Mouse (Mus musculus) liver, adult 2 months (tissue): Measurements from ENCODE around the gene BC004004. TPM values are rescaled to one million over a fixed set of nuclear protein-coding genes. Genes with fewer than 3 reads are reported as not detected.

ENCODE experiments used
- DNase-seq: peaks from one replicate; pipeline ENCODE4 v3.0.0-alpha.2; 2011; ENCODE audit warnings: low read depth, low spot score; ENCODE audit errors: extremely low read depth
- H3K27ac ChIP-seq: fragments of 200-500 bp; replicated peaks from 2 replicates; pipeline ENCODE4 v1.5.1; 2012; ENCODE audit warnings: low read depth, mild to moderate bottlenecking, control low read depth, inconsistent platforms, low read length; ENCODE audit not compliant: insufficient read depth
- H3K27me3 ChIP-seq: fragments of 200-500 bp; 2 replicates; pipeline ENCODE4 v1.6.1; 2012; ENCODE audit warnings: mild to moderate bottlenecking, moderate library complexity, low read length, inconsistent platforms; ENCODE audit not compliant: control insufficient read depth, insufficient read depth
- H3K36me3 ChIP-seq: fragments of 200-500 bp; 2 replicates; pipeline ENCODE4 v1.6.1; 2012; ENCODE audit warnings: low read length, inconsistent platforms; ENCODE audit not compliant: control insufficient read depth, insufficient read depth
- H3K4me1 ChIP-seq: fragments of 200-500 bp; 2 replicates; pipeline ENCODE4 v1.6.1; 2011; ENCODE audit warnings: low read length; ENCODE audit not compliant: control insufficient read depth, insufficient read depth
- H3K4me3 ChIP-seq: fragments of 200-500 bp; 2 replicates; pipeline ENCODE4 v1.5.1; 2011; ENCODE audit warnings: low read depth, mild to moderate bottlenecking, control low read depth, low read length, moderate library complexity; ENCODE audit not compliant: insufficient read depth
- H3K79me2 ChIP-seq: fragments of 200-500 bp; 2 replicates; pipeline ENCODE4 v1.6.1; 2012; ENCODE audit warnings: inconsistent platforms, mild to moderate bottlenecking, low read length, moderate library complexity; ENCODE audit not compliant: control insufficient read depth, insufficient read depth
- H3K9ac ChIP-seq: fragments of 200-500 bp; 2 replicates; pipeline ENCODE4 v1.6.1; 2012; ENCODE audit warnings: low read depth, mild to moderate bottlenecking, control low read depth, inconsistent platforms, low read length
- CTCF ChIP-seq: fragments of 200-500 bp; IDR thresholded peaks from 2 replicates; pipeline ENCODE4 v1.5.1; 2011; ENCODE audit warnings: low read depth, low read length, control low read depth
- POLR2A ChIP-seq: fragments of 200-500 bp; IDR thresholded peaks from 2 replicates; pipeline ENCODE4 v1.6.1; 2011; ENCODE audit warnings: low read length, control low read depth; ENCODE audit not compliant: insufficient read depth; ENCODE audit errors: extremely low read depth
- WGBS: fragments of 180-500 bp; shearing (Covaris S2); methylation state at CpG from one replicate; pipeline ENCODE4 v1.1.7; 2018; 5-methylcytosine and 5-hydroxymethylcytosine counted together
- polyA plus RNA-seq: library from polyadenylated mRNA; depleted of rRNA; stranded (reverse); fragments of >200 nt; gene quantifications from 2 replicates; pipeline ENCODE4 v1.2.3, GENCODE M21; 2012
- total RNA-seq: library from RNA; depleted of rRNA; stranded (reverse); fragments of >200 nt; gene quantifications from 2 replicates; pipeline ENCODE4 v1.2.3, GENCODE M21; 2014

Gene BC004004
- total and polyA plus RNA-seq, 2 experiments: 85.9 to 113 TPM

DNA sequence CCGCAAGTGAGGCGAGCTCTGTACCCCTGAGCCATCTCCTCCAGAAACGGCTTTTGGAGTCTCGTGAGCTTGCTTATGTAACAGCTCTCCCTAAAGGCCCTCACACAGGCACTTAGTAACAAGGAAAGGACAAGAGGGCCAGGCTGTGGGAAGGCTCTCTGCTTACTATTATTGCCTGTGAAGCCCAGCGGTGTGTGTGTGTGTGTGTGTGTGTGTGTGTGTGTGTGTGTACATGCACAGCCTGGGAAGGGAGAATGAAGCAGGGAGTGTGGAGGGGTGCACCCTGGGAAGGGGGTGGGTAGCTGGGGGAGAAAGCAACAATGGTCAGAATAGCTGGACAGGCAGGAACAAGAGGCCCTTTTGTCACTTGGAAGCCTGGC lies 86.9 kb downstream of the BC004004 start:
- no peak overlapping the region for H3K4me3 ChIP-seq
- DNase-seq: no peak
- peak overlapping the region; percentile 51; the same call in 1 of the 2 replicates for H3K27ac ChIP-seq
- H3K27me3 ChIP-seq: no peaks in the 10 kb centered on the region
- no peaks in the 10 kb centered on the region for H3K79me2 ChIP-seq
- H3K4me1 ChIP-seq: no peaks in the 10 kb centered on the region; the same call in 1 of the 2 replicates
- no peaks in the 10 kb centered on the region for H3K36me3 ChIP-seq
- TF ChIP-seq CTCF (no peak), POLR2A (no peak)
- no peak overlapping the region for H3K9ac ChIP-seq
- 82% methylated on average over 5 of the region's 5 CpGs for WGBS

DNA sequence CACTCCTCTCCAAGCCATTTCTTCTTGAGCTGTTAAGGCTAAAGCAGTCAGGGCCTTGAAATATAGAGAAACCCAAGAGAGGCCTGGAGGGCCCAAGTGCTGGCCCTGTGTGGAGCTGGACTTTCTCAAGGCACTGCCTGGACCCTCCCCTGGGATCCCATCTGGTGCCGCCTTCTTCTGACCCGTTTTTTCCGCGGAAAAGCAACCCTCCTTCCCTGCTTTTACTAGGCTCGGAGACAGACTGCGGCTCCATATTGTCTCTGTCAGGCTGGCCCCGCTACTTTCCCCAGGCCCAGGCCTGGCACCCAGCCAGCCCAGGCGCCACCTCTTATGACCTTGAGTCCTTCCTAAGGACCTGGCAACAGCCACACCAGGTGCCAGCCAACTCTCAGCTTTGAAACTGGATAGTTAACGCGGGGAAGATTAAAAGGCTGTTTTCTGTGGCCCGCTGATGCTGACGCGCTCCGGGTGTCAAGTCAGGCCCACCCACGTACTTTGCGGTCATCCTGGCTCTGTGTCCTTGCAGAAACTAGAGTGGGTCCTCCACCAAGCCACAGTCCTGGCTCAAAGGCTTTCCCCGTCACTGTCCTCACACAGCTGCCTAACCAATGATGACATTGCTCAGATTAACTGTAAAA lies 87.4 kb downstream of the BC004004 start:
- TF ChIP-seq CTCF (no peak), POLR2A (no peak)
- no peaks in the 10 kb centered on the region for H3K27me3 ChIP-seq
- H3K4me3 ChIP-seq: no peak overlapping the region
- no peaks in the 10 kb centered on the region for H3K79me2 ChIP-seq
- H3K36me3 ChIP-seq: no peaks in the 10 kb centered on the region
- 33% methylated on average over 17 of the region's 17 CpGs for WGBS
- H3K9ac ChIP-seq: no peak overlapping the region
- peak overlapping the region; percentile 10 for H3K27ac ChIP-seq
- H3K4me1 ChIP-seq: no peaks in the 10 kb centered on the region; the same call in 1 of the 2 replicates
- no peak for DNase-seq

DNA sequence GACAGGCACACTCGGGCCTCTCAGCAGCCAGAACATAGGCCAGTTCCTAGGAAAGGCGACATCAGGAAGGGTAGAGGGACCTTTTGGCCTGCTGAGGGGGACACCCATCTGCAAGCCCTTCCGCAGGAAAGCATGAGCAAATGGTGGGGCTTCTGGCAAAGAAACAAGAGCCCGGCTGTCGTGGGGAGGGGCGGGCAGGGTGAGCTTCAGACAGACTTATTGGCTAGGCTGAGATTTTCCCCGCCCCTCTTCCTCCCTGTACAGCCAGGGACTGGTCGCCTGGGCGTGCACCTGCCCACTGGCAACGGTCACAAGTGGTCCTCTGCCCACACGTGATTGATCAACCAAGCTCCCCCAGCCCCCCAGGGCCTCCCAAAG lies 87.9 kb downstream of the BC004004 start:
- TF ChIP-seq POLR2A: no peak
- TF ChIP-seq CTCF: no peak
- Histone ChIP-seq H3K9ac (no peak overlapping the region), H3K79me2 (no peaks in the 10 kb centered on the region), H3K27me3 (no peaks in the 10 kb centered on the region), H3K4me3 (no peak overlapping the region), H3K36me3 (no peaks in the 10 kb centered on the region), H3K27ac (peak overlapping the region; percentile 10), H3K4me1 (no peaks in the 10 kb centered on the region; the same call in 1 of the 2 replicates)
- 21% methylated on average over 11 of the region's 11 CpGs for WGBS
- DNase-seq: no peak

DNA sequence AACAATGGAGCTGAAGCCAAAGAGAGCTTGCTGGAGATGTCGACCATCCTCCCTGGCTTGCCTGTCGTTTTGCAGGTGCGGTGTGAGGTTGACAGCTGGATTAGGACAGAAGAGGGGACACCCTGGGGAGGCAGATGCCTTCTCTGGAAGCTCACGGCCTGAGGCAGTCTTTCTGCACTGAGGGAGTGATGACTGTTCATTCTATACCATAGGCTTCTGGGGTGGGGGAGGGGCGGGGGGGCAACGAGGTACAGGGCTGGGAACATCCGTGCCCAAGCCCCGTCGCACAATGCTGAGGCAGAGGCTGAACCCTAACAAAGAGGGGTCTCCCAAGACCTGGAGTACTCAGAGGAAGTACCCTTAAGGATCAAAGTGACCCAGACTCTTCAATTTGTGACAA lies 88.3 kb downstream of the BC004004 start:
- no peak overlapping the region for H3K27ac ChIP-seq
- TF ChIP-seq POLR2A: no peak
- no peak for TF ChIP-seq CTCF
- 31% methylated on average over 9 of the region's 9 CpGs for WGBS
- H3K27me3 ChIP-seq: no peaks in the 10 kb centered on the region
- no peaks in the 10 kb centered on the region for H3K36me3 ChIP-seq
- no peak overlapping the region for H3K9ac ChIP-seq
- no peaks in the 10 kb centered on the region for H3K79me2 ChIP-seq
- no peaks in the 10 kb centered on the region; the same call in 1 of the 2 replicates for H3K4me1 ChIP-seq
- no peak overlapping the region for H3K4me3 ChIP-seq
- DNase-seq: no peak

DNA sequence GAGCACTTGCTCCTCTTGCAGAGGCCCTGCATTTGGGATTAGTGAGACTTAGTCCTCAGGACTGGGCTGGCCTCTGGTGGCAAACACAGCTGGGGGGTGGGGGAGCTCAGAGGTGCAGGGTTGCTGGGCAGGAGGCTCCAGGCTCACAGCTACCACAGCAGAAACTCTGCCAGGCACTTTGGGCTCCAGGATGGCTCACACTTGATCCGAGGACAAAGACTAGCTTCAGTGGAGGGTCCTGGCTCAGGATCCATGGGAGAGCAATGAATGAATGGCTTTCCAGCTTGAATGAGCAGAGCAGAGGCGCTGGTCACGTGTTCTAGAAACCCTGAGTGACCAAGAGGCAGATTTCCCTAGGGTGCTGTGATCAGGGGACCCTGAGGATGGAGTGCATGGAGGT lies 90.3 kb downstream of the BC004004 start:
- no peak for DNase-seq
- H3K27me3 ChIP-seq: no peaks in the 10 kb centered on the region
- WGBS: 85% methylated on average over 3 of the region's 3 CpGs
- H3K79me2 ChIP-seq: no peaks in the 10 kb centered on the region
- H3K27ac ChIP-seq: no peak overlapping the region
- H3K9ac ChIP-seq: no peak overlapping the region
- TF ChIP-seq CTCF (no peak), POLR2A (no peak)
- H3K4me3 ChIP-seq: no peak overlapping the region
- no peaks in the 10 kb centered on the region for H3K36me3 ChIP-seq
- no peaks in the 10 kb centered on the region; the same call in 1 of the 2 replicates for H3K4me1 ChIP-seq

DNA sequence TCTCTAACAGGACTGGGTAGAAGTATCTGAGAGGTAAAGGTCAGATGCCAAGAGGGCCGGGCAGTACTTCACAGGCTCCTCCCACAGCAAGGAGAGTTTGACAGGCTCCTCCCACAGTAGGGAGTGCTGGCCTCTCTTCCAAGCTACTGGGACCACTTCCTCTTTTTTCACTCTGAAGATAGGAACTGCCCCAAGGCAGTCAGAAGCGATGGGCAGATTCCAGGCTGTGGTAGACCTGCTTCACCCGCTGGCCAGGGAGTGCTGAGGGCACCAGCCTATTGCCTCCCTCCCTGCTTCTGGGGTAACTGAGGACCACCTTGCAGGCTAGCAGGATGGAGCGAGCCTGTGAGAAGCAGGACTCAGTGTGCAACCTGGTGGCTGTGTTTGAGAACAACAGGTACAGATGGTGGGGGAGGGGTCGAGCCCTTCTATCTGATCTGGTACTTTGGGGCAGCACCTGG lies 92.2 kb downstream of the BC004004 start, which contains the start of gene Fgd2:
TSS of gene Fgd2 (plus strand) at position 154 of the 461 bp plus-strand sequence.
- no peak for TF ChIP-seq POLR2A
- no peak for TF ChIP-seq CTCF
- Histone ChIP-seq H3K27ac (0 out of 2 replicates have a peak within 1 kb of the TSS, but pooled peaks have one; percentile 11), H3K79me2 (no peaks in the 10 kb centered on the region), H3K9ac (peak within 1 kb of the TSS; percentile 56; the same call in 1 of the 2 replicates), H3K36me3 (no peaks in the 10 kb centered on the region), H3K4me1 (peaks cover 3% of the 10 kb centered on the region; the same call in 1 of the 2 replicates), H3K4me3 (peak within 1 kb of the TSS; percentile 65), H3K27me3 (no peaks in the 10 kb centered on the region)
- peak; percentile 51 for DNase-seq
- 41% methylated on average over 5 of the region's 5 CpGs for WGBS
